Mouse (Mus musculus) spleen, postnatal 36 days (tissue): ENCODE measurements around the gene Aanat.
"Not testable (repeated sequence)": the region's sequence is repeated elsewhere in the genome, so short reads cannot be mapped to it uniquely, and the experiment has no call there.

Experiments used
- DNase-seq, 2 experiments: peaks; one replicate each; pipeline ENCODE4 v3.0.0; 2022; ENCODE audit warnings: low spot score in 2 of 2, mixed read lengths in 1 of 2

Gene Aanat

GRCm38 (mm10) chr11:116627072-116628020, 41.1 kb downstream of the Aanat start:
- DNase-seq: no peak

GRCm38 (mm10) chr11:116628712-116629111, 42.5 kb downstream of the Aanat start:
- DNase-seq: peak; percentile 76 to 81

- no peak for DNase-seq
Measured at GRCm38 (mm10) chr11:116629472-116629871, 43.2 kb downstream of the Aanat start.

- no peak for DNase-seq
Measured at GRCm38 (mm10) chr11:116630171-116630965, 44.1 kb downstream of the Aanat start.

GRCm38 (mm10) chr11:116632962-116633361, 46.7 kb downstream of the Aanat start:
- DNase-seq: no peak

GRCm38 (mm10) chr11:116636607-116637006, 50.4 kb downstream of the Aanat start:
- DNase-seq: not testable (repeated sequence)

- DNase-seq: peak in 1 of 2 experiments; percentile 38
Measured at GRCm38 (mm10) chr11:116641168-116641567, 54.9 kb downstream of the Aanat start.

- DNase-seq: no peak
Measured at GRCm38 (mm10) chr11:116641731-116642130, 55.5 kb downstream of the Aanat start.

GRCm38 (mm10) chr11:116642681-116643578, 56.7 kb downstream of the Aanat start:
- peak; percentile 69 to 74 for DNase-seq

GRCm38 (mm10) chr11:116643579-116644224, 57.5 kb downstream of the Aanat start:
- no peak for DNase-seq

- no peak for DNase-seq
Measured at GRCm38 (mm10) chr11:116644225-116645112, 58.2 kb downstream of the Aanat start.

- DNase-seq: no peak
Measured at GRCm38 (mm10) chr11:116645446-116646110, 59.3 kb downstream of the Aanat start.

- no peak for DNase-seq
Measured at GRCm38 (mm10) chr11:116646136-116646535, 59.9 kb downstream of the Aanat start.

GRCm38 (mm10) chr11:116646771-116647170, 60.5 kb downstream of the Aanat start:
- no peak for DNase-seq
